Mouse (Mus musculus): ENCODE measurements around the gene Apoc3. TPM values are rescaled to one million over a fixed set of nuclear protein-coding genes. Genes with fewer than 3 reads are reported as not detected.

Gene Apoc3
- polyA plus RNA-seq, 1 experiment, result not detected

DNA sequence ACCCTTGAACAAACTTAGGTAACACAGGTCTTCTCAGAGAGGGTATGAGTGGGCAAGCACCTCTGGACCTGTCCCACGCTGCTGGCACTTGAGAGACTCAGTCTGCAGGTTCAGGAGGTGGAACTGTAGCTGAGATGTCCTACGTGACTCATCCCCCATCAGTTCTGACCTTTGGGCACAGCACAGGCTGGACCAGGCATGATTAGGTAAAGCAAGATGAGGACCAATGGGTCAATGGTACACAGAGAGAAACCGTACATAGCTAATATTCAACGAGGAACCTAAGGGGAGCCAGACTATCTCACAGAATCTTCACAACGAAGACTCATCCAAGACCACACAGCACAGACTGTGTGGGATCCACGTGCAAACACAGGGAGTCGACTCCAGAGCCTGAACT is 3.4 kb upstream of the Apoc3 start:
- TF ChIP-seq POLR2A (IDR thresholded peaks at IDR 0.05; ENCODE audit: insufficient read depth, low read depth, low read length) (no peak), CTCF (IDR thresholded peaks at IDR 0.05; ENCODE audit: insufficient read depth, low read depth, low read length) (no peak)
- Histone ChIP-seq H3K27ac (ENCODE audit: insufficient read depth, low read depth, low read length) (no peak overlapping the region), H3K4me3 (ENCODE audit: insufficient read depth, low read depth, low read length) (no peak overlapping the region), H3K4me1 (ENCODE audit: control insufficient read depth, insufficient read depth, low read length) (no peaks in the 10 kb centered on the region)
- 92% methylated on average over 7 of the region's 7 CpGs for WGBS

GRCm38 (mm10) chr9:46235649-46236048 is 213 bp upstream of the Apoc3 start:
- Histone ChIP-seq H3K27ac (ENCODE audit: insufficient read depth, low read depth, low read length) (no peak overlapping the region), H3K4me3 (ENCODE audit: insufficient read depth, low read depth, low read length) (no peak overlapping the region), H3K4me1 (ENCODE audit: control insufficient read depth, insufficient read depth, low read length) (peaks cover 2% of the 10 kb centered on the region; the same call in 1 of the 2 replicates)
- no peak for TF ChIP-seq POLR2A (IDR thresholded peaks at IDR 0.05; ENCODE audit: insufficient read depth, low read depth, low read length)
- 82% methylated on average over 4 of the region's 4 CpGs for WGBS

DNA sequence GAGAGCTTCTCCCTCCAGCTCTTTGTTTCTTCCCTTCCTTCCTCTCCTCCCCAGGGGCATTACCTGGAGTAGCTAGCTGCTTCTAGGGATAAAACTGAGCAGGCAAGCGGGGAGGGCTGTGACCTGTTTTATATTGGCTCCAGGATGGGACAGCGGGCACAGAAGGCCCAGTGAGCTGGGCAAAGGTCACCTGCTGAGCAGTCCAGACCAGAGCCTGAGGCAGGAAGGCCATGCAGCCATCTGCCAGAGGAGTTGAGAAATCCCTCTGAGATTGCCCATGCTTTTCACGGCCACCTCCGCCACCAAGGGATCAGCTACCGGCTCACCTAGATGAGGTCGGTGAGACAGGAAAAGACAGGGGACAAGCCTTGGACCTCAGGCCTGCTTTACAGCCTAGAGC is 240 bp downstream of the Apoc3 start:
- Histone ChIP-seq H3K4me1 (ENCODE audit: control insufficient read depth, insufficient read depth, low read length) (peaks cover 6% of the 10 kb centered on the region), H3K4me3 (ENCODE audit: insufficient read depth, low read depth, low read length) (no peak overlapping the region), H3K27ac (ENCODE audit: insufficient read depth, low read depth, low read length) (no peak overlapping the region)
- 90% methylated on average over 6 of the region's 6 CpGs for WGBS
- no peak for TF ChIP-seq CTCF (IDR thresholded peaks at IDR 0.05; ENCODE audit: insufficient read depth, low read depth, low read length)

DNA sequence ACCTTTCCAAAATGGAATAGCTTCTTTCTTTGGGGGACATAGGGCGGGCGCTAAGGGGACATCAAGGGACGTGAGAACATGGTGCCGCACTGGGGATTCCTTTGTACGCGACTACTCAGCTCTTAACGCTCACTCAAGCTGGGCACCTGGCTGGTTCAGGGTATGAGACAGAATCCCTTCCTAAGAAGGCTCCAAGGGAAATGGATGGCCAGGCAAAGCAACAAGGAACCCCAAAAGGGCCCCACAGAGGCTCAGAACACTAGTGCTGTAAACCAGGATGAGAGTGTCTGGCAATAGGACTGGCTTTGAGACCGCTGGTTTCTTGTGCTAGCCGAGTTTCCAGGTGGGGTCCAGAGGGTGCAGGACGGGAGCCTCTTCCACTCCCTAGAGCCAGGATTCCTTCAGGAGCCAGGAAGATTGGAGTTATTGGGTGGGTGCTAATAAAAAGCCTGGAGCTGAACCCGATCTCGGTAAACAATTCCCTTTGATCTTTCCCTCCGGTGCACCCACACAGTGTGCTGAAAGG is 4.9 kb downstream of the Apoc3 start:
- 26% methylated on average over 13 of the region's 13 CpGs for WGBS
- peak overlapping the region; percentile 49 for H3K4me3 ChIP-seq (ENCODE audit: insufficient read depth, low read depth, low read length)
- peak overlapping the region; percentile 29; the same call in 1 of the 2 replicates for H3K27ac ChIP-seq (ENCODE audit: insufficient read depth, low read depth, low read length)
- H3K4me1 ChIP-seq (ENCODE audit: control insufficient read depth, insufficient read depth, low read length), result peaks cover 9% of the 10 kb centered on the region
- TF ChIP-seq POLR2A (IDR thresholded peaks at IDR 0.05; ENCODE audit: insufficient read depth, low read depth, low read length), result no peak
- no peak for TF ChIP-seq CTCF (IDR thresholded peaks at IDR 0.05; ENCODE audit: insufficient read depth, low read depth, low read length)

DNA sequence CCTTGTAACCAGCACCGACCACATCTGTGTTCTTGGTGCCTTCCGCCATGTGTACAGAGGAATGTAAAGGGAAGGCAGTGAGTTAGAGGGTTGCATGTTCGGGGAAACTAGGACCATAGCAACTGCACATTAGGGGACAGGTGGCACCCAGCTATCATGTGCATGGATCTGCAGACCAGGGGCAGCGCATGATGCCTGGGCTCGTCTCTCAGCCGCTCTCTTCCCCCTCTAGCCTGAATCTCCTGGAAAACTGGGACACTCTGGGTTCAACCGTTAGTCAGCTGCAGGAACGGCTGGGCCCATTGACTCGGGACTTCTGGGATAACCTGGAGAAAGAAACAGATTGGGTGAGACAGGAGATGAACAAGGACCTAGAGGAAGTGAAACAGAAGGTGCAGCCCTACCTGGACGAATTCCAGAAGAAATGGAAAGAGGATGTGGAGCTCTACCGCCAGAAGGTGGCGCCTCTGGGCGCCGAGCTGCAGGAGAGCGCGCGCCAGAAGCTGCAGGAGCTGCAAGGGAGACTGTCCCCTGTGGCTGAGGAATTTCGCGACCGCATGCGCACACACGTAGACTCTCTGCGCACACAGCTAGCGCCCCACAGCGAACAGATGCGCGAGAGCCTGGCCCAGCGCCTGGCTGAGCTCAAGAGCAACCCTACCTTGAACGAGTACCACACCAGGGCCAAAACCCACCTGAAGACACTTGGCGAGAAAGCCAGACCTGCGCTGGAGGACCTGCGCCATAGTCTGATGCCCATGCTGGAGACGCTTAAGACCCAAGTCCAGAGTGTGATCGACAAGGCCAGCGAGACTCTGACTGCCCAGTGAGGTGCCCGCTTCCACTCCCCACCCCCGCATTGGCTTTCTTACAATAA is 5.6 kb downstream of the Apoc3 start:
- peak overlapping the region; percentile 49 for H3K4me3 ChIP-seq (ENCODE audit: insufficient read depth, low read depth, low read length)
- peaks cover 9% of the 10 kb centered on the region for H3K4me1 ChIP-seq (ENCODE audit: control insufficient read depth, insufficient read depth, low read length)
- 14% methylated on average over 37 of the region's 37 CpGs for WGBS
- peak; percentile 47; the same call in 1 of the 2 replicates for TF ChIP-seq POLR2A (IDR thresholded peaks at IDR 0.05; ENCODE audit: insufficient read depth, low read depth, low read length)
- peak; percentile 77 for TF ChIP-seq CTCF (IDR thresholded peaks at IDR 0.05; ENCODE audit: insufficient read depth, low read depth, low read length)
- H3K27ac ChIP-seq (ENCODE audit: insufficient read depth, low read depth, low read length), result peak overlapping the region; percentile 29

DNA sequence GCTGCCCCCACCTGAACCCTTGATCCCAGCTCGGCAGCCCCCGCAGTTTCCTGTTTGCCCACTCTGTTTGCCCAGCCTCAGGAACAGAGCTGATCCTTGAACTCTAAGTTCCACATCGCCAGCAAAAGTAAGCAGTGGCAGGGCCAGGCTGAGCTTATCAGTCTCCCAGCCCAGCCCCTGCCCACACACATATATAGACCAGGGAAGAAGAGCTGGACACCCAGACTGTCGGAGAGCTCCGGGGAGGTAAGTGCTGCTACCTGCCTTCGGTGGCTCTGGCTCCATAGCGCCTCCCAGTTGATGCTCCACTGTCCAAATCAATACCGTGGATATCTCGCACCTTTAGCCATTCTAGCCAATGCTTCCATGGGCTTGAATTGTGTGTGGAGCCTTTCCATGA is 6.9 kb downstream of the Apoc3 start, which contains the start of gene Apoa1:
TSS of gene Apoa1 (plus strand) at position 90 of the 400 bp plus-strand sequence.
- 70% methylated on average over 9 of the region's 9 CpGs for WGBS
- Histone ChIP-seq H3K4me3 (ENCODE audit: insufficient read depth, low read depth, low read length) (no peak within 1 kb of the TSS), H3K27ac (ENCODE audit: insufficient read depth, low read depth, low read length) (no peak within 1 kb of the TSS), H3K4me1 (ENCODE audit: control insufficient read depth, insufficient read depth, low read length) (peaks cover 9% of the 10 kb centered on the region)
- TF ChIP-seq CTCF (IDR thresholded peaks at IDR 0.05; ENCODE audit: insufficient read depth, low read depth, low read length) (no peak), POLR2A (IDR thresholded peaks at IDR 0.05; ENCODE audit: insufficient read depth, low read depth, low read length) (no peak)

DNA sequence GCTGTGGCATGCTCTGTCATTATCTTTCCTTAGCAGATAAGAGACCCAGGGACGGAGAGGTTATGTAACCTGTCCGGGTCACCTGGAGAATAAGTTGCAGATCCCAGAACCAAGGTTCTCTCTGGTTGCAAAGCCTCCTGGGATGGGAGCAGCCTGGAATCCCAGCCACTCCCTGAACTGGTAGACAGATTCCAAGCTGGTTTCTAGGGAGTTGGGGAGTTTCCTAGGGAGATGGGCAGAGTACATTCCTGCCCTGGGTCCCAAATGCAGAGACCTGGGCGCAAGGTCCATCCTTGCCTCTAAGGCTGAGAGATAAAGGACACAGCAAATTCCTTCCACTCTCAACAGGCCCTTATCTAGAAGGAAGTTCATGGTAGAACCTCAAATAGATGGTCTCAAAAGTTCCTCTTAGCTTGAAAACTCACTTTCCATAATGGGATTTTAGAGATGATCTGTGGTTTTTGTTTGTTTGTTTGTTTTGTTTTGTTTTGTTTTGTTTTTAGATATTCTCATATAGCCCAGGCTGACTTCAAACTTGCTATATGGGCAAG is 8.3 kb downstream of the Apoc3 start:
- H3K27ac ChIP-seq (ENCODE audit: insufficient read depth, low read depth, low read length), result no peak overlapping the region
- WGBS, result 96% methylated on average over 3 of the region's 3 CpGs
- H3K4me1 ChIP-seq (ENCODE audit: control insufficient read depth, insufficient read depth, low read length), result peaks cover 9% of the 10 kb centered on the region
- TF ChIP-seq CTCF (IDR thresholded peaks at IDR 0.05; ENCODE audit: insufficient read depth, low read depth, low read length) (no peak), POLR2A (IDR thresholded peaks at IDR 0.05; ENCODE audit: insufficient read depth, low read depth, low read length) (no peak)
- H3K4me3 ChIP-seq (ENCODE audit: insufficient read depth, low read depth, low read length), result no peak overlapping the region

GRCm38 (mm10) chr9:46224945-46225660 is 10.3 kb downstream of the Apoc3 start:
- Histone ChIP-seq H3K4me3 (ENCODE audit: insufficient read depth, low read depth, low read length) (no peak overlapping the region), H3K4me1 (ENCODE audit: control insufficient read depth, insufficient read depth, low read length) (peaks cover 1% of the 10 kb centered on the region), H3K27ac (ENCODE audit: insufficient read depth, low read depth, low read length) (no peak overlapping the region)
- WGBS, result 62% methylated on average over 5 of the region's 5 CpGs
- no peak for TF ChIP-seq CTCF (IDR thresholded peaks at IDR 0.05; ENCODE audit: insufficient read depth, low read depth, low read length)
- TF ChIP-seq POLR2A (IDR thresholded peaks at IDR 0.05; ENCODE audit: insufficient read depth, low read depth, low read length), result no peak

- no peaks in the 10 kb centered on the region for H3K4me1 ChIP-seq (ENCODE audit: control insufficient read depth, insufficient read depth, low read length)
- no peak overlapping the region for H3K4me3 ChIP-seq (ENCODE audit: insufficient read depth, low read depth, low read length)
- 83% methylated on average over 3 of the region's 3 CpGs for WGBS
- no peak for TF ChIP-seq POLR2A (IDR thresholded peaks at IDR 0.05; ENCODE audit: insufficient read depth, low read depth, low read length)
- no peak for TF ChIP-seq CTCF (IDR thresholded peaks at IDR 0.05; ENCODE audit: insufficient read depth, low read depth, low read length)
- H3K27ac ChIP-seq (ENCODE audit: insufficient read depth, low read depth, low read length), result no peak overlapping the region
Measured at GRCm38 (mm10) chr9:46224101-46224500, 11.3 kb downstream of the Apoc3 start.
